Mouse (Mus musculus): ENCODE results near the gene Ltbp1. TPM values are rescaled to one million over a fixed set of nuclear protein-coding genes. Genes with fewer than 3 reads are reported as not detected.

The Ltbp1 gene
- total and polyA plus RNA-seq, 3 experiments = 2.3 to 6.4 (median 2.5) TPM

DNA sequence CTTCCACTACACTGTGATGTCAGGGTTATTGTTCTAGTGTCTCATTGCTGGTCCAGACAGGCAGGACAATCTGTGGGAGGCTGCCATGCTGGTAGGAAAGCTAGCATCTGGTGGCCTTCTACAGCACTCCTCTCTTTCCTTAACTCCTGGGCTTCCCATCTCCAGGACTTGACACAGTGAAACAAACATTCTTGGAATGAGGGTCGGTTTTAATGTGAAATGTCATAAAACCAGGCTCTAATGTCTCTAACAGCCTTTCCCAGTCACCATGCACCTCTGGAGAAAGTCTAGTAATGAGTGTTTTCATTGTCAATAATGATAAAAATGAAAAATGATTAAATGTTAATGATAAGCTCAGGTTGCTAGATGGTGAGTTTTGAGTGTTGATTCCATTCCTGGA is 237.9 kb downstream of the Ltbp1 start (continued):
- TF ChIP-seq MYC (IDR thresholded peaks at IDR 0.05; ENCODE audit: low read depth, low read length) = no peak

DNA sequence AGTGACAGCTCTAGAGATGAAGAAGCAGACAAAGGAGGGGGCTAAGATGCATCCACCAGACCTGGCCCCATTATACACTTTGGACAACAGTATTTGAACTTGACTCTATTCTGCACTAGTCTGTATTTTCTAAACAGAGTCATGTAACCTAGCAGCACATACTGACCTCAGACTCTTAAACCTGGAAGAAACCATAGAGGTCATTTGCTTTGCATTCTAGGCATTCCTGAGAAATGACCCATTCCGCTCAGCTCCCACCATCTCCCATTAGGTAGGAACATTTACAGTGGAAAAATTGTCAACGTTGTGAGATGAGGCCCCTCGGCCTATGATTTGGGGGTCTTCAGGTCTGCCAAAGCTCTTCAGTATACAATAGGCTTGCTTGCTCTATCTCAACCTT is 238.8 kb downstream of the Ltbp1 start:
- Histone ChIP-seq H3K27ac (ENCODE audit: insufficient read depth, low read depth) (no peak overlapping the region), H3K36me3 (replicated peaks in 1 of 2; ENCODE audit: control insufficient read depth in 1 of 2, insufficient read depth in 1 of 2, low read length in 1 of 2) (no peaks in the 10 kb centered on the region), H3K4me2 (ENCODE audit: insufficient read depth, low read depth, poor library complexity, severe bottlenecking) (no peak overlapping the region), H3K9me3 (replicated peaks; ENCODE audit: low read length) (no peaks in the 10 kb centered on the region), H3K4me3 (replicated peaks in 1 of 3; ENCODE audit: low read depth in 2 of 3, low read length in 2 of 3, poor library complexity in 1 of 3) (no peak overlapping the region), H3K4me1 (ENCODE audit: control insufficient read depth in 1 of 2, insufficient read depth in 2 of 2) (peaks cover 2 to 23% of the 10 kb centered on the region in 2 experiments; a peak in 2 of 4 replicates), H3K79me2 (replicated peaks; ENCODE audit: control insufficient read depth, extremely low read depth, insufficient read depth, poor library complexity, severe bottlenecking) (no peaks in the 10 kb centered on the region), H3K9ac (ENCODE audit: insufficient read depth, low read depth) (no peak overlapping the region), H3K27me3 (replicated peaks) (no peaks in the 10 kb centered on the region)
- no peak for DNase-seq (ENCODE audit: extremely low read depth)
- dilution Hi-C loops (cut with MboI; ENCODE audit: extremely low pct_ligation_motif_present, extremely low pct_unique_long_range_greater_than_20kb, low sequenced_read_pairs) = no loop called here
- TF ChIP-seq MYC (IDR thresholded peaks at IDR 0.05; ENCODE audit: low read depth, low read length) = no peak
- TF ChIP-seq ELF1 (IDR thresholded peaks at IDR 0.05; ENCODE audit: low read depth, low read length) = no peak
- TF ChIP-seq POLR2AphosphoS2 (IDR thresholded peaks at IDR 0.05; ENCODE audit: low read depth, low read length) = no peak
- TF ChIP-seq USF1 (IDR thresholded peaks at IDR 0.05; ENCODE audit: low read depth, low read length) = no peak
- TF ChIP-seq JUN (IDR thresholded peaks at IDR 0.05; ENCODE audit: insufficient read depth, low read depth, low read length) = no peak
- TF ChIP-seq POLR2A (IDR thresholded peaks at IDR 0.05; ENCODE audit: low read depth, low read length) = no peak
- TF ChIP-seq RAD21 (IDR thresholded peaks at IDR 0.05; ENCODE audit: low read depth, low read length) = no peak
- TF ChIP-seq PAX5 (IDR thresholded peaks at IDR 0.05; ENCODE audit: low read length) = no peak
- no peak for TF ChIP-seq E2F4 (IDR thresholded peaks at IDR 0.05; ENCODE audit: insufficient replicate concordance, low read depth, low read length)
- TF ChIP-seq SMC3 (IDR thresholded peaks at IDR 0.05; ENCODE audit: low read depth, low read length) = no peak
- TF ChIP-seq MAZ (IDR thresholded peaks at IDR 0.05; ENCODE audit: low read depth, low read length) = no peak
- no peak for TF ChIP-seq ETS1 (conservative IDR thresholded peaks at IDR 0.05; ENCODE audit: low read depth, low read length)
- no peak for TF ChIP-seq CHD1 (IDR thresholded peaks at IDR 0.05; ENCODE audit: low read depth, low read length)
- in situ Hi-C loops (cut with MboI; ENCODE audit: low pct_ligation_motif_present, low pct_unique_long_range_greater_than_20kb, low sequenced_read_pairs) = no loop called here

DNA sequence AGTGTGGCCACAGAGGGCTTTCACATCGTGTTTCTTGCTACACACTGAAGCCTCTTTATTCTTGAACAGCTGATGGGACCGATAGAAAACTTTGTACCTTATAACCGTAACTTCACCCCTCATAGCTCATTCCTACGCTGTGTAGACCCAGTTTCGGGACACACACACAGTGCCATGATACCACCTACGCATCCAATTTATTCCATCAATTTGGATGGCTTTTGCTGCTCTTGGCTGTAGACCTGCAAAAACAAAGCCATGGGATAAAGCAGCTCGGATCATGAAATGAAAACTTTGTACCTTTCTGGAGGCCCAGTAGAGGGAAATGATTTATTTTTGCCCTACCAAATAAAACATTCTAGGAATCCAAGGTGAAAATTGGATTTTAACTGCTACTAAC is 239.7 kb downstream of the Ltbp1 start:
- Histone ChIP-seq H3K79me2 (replicated peaks; ENCODE audit: control insufficient read depth, extremely low read depth, insufficient read depth, poor library complexity, severe bottlenecking) (no peaks in the 10 kb centered on the region), H3K9ac (ENCODE audit: insufficient read depth, low read depth) (no peak overlapping the region), H3K27me3 (replicated peaks) (no peaks in the 10 kb centered on the region), H3K4me2 (ENCODE audit: insufficient read depth, low read depth, poor library complexity, severe bottlenecking) (no peak overlapping the region), H3K4me1 (ENCODE audit: control insufficient read depth in 1 of 2, insufficient read depth in 2 of 2) (peaks cover 4 to 31% of the 10 kb centered on the region in 2 experiments; a peak in 3 of 4 replicates), H3K4me3 (replicated peaks in 1 of 3; ENCODE audit: low read depth in 2 of 3, low read length in 2 of 3, poor library complexity in 1 of 3) (no peak overlapping the region), H3K9me3 (replicated peaks; ENCODE audit: low read length) (no peaks in the 10 kb centered on the region), H3K27ac (ENCODE audit: insufficient read depth, low read depth) (no peak overlapping the region), H3K36me3 (replicated peaks in 1 of 2; ENCODE audit: control insufficient read depth in 1 of 2, insufficient read depth in 1 of 2, low read length in 1 of 2) (no peaks in the 10 kb centered on the region)
- DNase-seq (ENCODE audit: extremely low read depth) = no peak
- TF ChIP-seq ELF1 (IDR thresholded peaks at IDR 0.05; ENCODE audit: low read depth, low read length) = no peak
- TF ChIP-seq ZMIZ1 (IDR thresholded peaks at IDR 0.05; ENCODE audit: low read depth, low read length) = no peak
- no peak for TF ChIP-seq POLR2AphosphoS2 (IDR thresholded peaks at IDR 0.05; ENCODE audit: low read depth, low read length)
- no peak for TF ChIP-seq RCOR1 (conservative IDR thresholded peaks at IDR 0.05; ENCODE audit: low read depth, low read length)
- TF ChIP-seq JUND (conservative IDR thresholded peaks at IDR 0.05; ENCODE audit: low read depth, low read length) = no peak
- no peak for TF ChIP-seq MAX (IDR thresholded peaks at IDR 0.05; ENCODE audit: low read length)
- no peak for TF ChIP-seq MAZ (IDR thresholded peaks at IDR 0.05; ENCODE audit: low read depth, low read length)
- no peak for TF ChIP-seq RAD21 (IDR thresholded peaks at IDR 0.05; ENCODE audit: low read depth, low read length)
- no peak for TF ChIP-seq E2F4 (IDR thresholded peaks at IDR 0.05; ENCODE audit: insufficient replicate concordance, low read depth, low read length)
- no peak for TF ChIP-seq MEF2A (IDR thresholded peaks at IDR 0.05; ENCODE audit: borderline replicate concordance, low read depth, low read length)
- TF ChIP-seq CHD2 (IDR thresholded peaks at IDR 0.05; ENCODE audit: low read length) = no peak
- no peak for TF ChIP-seq EP300 (IDR thresholded peaks at IDR 0.05; ENCODE audit: low read length)
- TF ChIP-seq HCFC1 (IDR thresholded peaks at IDR 0.05; ENCODE audit: low read depth, low read length) = no peak
- no peak for TF ChIP-seq ETS1 (conservative IDR thresholded peaks at IDR 0.05; ENCODE audit: low read depth, low read length)
- dilution Hi-C loops (cut with MboI; ENCODE audit: extremely low pct_ligation_motif_present, extremely low pct_unique_long_range_greater_than_20kb, low sequenced_read_pairs) = no loop called here
- in situ Hi-C loops (cut with MboI; ENCODE audit: low pct_ligation_motif_present, low pct_unique_long_range_greater_than_20kb, low sequenced_read_pairs) = no loop called here

Data from CH12.LX (cell line).